Mouse (Mus musculus): ENCODE results near the gene Tmsb15b1.
"Not testable (repeated sequence)": the region's sequence is repeated elsewhere in the genome, so short reads cannot be mapped to it uniquely, and the experiment has no call there.

Tmsb15b1 gene

GRCm38 (mm10) chrX:136976424-136977084 is at the start of gene Tmsb15b1, which contains the start of gene Tmsb15l:
Gene Tmsb15b1, minus strand, starts transcription at chrX:136976874.
Gene Tmsb15l, minus strand, starts transcription at chrX:136976869.
- peak; percentile 80 for DNase-seq (ENCODE audit: low read depth)

DNA sequence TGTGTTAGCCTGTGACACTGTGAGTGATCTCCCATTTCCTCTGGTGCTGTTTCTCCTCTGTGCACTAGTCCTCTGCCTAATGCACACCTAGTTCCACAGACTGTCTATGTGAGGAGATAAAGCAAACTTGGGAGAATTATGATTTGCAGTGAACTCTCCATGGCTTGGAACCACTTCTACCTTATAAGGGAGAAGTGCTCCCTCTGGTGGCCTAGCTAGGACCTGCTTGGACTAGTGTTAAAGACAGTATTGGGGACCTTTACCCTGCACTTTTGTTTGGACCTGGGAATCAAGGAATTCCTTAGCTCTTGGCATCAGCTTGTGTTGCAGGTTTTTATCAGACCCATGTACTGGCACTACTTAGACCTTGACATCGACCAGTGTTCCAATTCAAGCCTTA is 42.6 kb upstream of the Tmsb15b1 start:
- DNase-seq (ENCODE audit: low read depth): peak; percentile 74

GRCm38 (mm10) chrX:137017668-137018067 is 41.0 kb upstream of the Tmsb15b1 start:
- DNase-seq (ENCODE audit: low read depth): no peak

DNA sequence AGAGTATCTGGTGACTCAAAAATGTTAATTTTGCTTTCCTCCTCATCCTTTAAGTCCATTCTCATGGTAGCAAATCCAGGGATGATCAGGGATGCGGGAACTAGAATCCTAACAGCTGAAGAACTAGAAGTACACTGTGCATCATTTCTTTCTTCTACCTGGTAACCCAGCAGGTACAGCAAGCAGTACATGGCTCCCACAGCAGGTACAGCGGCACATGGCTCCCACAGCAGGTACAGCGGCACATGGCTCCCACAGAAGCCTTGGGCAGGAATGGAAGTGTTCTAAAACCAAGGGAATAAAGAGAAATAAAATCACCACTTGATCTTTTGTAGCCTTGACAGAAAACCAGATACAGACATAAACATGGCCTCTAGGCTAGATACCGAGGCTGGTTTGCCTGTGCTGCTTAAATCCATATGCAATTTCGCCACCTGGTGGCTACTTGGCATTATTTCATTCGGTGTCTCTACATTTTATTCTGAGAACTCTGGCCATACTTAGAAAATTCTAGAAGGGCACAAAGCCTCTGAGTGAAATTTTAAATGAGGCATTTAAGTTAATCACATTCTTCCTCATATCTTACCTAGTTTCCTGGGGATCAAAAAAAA is 38.5 kb upstream of the Tmsb15b1 start:
- peak; percentile 78 for DNase-seq (ENCODE audit: low read depth)

GRCm38 (mm10) chrX:136996256-136996655 is 19.6 kb upstream of the Tmsb15b1 start:
- DNase-seq (ENCODE audit: low read depth): no peak

- DNase-seq (ENCODE audit: low read depth): no peak
Measured at GRCm38 (mm10) chrX:136993641-136994040, 17.0 kb upstream of the Tmsb15b1 start.

DNA sequence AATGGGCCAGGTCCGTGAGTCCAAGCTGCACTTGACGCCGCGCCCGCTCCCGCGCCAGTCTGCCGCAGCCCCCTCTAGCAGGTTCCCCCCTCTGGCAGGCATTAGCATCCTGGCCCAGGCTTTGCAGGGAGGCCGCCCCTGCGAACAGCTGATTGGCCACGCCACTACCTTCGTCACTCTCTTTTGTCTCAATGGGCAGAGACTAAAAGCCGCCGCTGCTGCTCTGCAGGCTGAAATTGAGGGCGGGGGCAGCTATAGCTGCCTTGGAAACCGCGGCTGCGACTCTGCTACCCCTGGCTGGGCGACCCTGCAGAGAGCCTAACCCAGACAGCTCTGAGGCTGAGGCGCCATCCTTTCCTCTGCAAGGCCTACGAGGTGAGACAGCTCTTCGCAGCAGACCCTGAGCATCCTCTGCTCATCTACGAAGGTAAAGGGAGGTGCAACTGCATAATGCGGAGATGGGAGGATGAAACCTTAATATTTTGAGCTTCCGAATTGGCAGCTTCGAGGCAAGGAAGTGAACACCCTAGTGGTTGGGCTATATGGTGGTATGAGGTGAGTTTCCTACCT is 16.4 kb upstream of the Tmsb15b1 start, which contains the start of gene Zcchc18:
Gene Zcchc18, plus strand, starts transcription at position 178 of the 570 bp plus-strand sequence.
- peak; percentile 54 for DNase-seq (ENCODE audit: low read depth)

- DNase-seq (ENCODE audit: low read depth): peak; percentile 43
Measured at GRCm38 (mm10) chrX:136992191-136992965, 15.7 kb upstream of the Tmsb15b1 start.

DNA sequence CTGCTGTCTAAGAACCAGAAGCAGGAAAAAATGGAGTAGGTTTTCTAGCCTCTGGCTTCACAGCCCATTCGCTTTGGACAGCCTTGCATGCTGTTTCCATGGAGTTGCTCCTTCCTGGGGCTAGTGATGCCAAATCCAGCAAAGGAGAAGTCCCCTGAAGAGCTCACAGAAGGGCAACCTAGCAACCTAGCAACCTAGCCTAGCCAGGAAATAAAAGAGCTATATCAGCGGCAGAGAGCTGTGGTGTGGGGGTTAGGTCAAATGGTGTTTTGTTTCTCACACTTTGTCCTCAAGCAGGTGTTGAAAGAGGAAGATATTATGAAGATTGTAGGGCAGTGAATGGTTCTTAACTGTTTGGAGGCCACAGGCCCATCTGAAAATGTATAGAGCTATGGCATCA is 14.6 kb upstream of the Tmsb15b1 start:
- DNase-seq (ENCODE audit: low read depth): no peak

DNA sequence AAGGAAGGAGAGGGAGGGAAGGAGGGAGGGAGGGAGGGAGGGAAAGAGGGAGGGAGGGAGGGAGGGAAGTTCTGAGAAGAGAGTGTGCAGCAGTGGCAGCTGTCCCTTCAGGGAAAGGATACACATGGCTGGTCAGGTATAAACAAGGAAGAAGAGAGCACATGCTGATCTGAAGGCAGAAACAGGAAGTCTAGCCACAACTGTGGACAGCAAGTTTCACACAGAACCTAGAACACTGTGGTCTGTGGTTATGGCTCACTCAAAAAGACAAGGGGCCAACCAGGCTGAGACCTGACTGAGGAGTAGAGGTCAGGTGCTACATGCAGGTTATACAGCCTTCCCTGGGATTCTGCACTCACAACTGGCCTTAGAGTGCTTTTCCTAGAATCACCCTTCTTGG is 9.4 kb upstream of the Tmsb15b1 start:
- DNase-seq (ENCODE audit: low read depth): peak; percentile 6

DNA sequence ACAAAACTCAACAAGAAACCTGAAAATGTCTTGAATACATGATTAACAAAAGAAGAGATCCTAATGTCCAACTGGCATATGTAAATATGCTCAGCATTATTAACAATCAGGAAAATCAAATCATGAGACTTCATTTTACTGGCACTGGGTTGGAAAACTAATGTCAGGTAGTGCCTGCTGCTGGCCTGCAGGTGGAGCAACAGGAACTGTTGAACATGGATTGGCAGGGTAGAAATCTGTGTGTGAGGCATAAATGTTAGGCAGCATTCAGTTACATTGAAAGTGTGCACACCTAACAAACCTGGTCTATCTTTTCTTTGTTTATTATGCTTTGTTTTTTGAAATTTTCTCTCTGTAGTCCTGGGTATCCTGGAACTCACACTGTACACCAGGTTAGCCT is 1.9 kb upstream of the Tmsb15b1 start:
- DNase-seq (ENCODE audit: low read depth): peak; percentile 30

DNA sequence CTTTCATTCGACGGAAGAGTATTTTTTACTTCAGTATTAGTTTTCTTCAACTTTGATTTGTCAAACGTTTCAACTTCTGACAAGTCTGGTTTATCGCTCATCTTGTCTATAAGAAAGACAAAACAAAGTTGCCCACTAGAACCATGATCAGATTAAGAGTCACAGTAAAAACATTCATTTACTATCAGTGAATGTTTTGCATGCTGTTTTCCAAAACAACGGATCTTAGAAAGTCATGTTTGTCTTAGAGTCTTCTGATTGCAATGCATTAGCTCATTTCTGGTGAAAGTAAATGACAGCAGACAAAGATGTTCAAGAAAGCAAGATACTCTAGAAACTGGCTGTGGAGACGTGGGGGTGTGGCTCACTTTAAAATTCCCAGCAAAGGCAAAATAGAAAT is 1.3 kb downstream of the Tmsb15b1 start, which contains the start of gene Tmsb15b2:
Gene Tmsb15b2, minus strand, starts transcription at position 101 of the 400 bp plus-strand sequence.
- DNase-seq (ENCODE audit: low read depth): not testable (repeated sequence)

DNA sequence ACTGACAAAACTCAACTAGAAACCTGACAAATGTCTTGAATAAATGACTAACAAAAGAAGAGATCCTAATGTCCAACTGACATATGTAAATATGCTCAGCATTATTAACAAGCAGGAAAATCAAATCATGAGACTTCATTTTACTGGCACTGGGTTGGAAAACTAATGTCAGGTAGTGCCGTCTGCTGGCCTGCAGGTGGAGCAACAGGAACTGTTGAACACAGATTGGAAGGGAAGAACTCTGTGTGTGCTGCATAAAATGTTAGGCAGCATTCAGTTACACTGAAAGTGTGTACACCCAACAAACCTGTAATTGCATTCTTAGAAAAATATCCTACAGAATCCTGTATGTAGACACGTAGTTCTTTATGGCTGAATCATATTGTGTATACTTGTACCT is 17.0 kb downstream of the Tmsb15b1 start:
- DNase-seq (ENCODE audit: low read depth): peak; percentile 18

- DNase-seq (ENCODE audit: low read depth): not testable (repeated sequence)
Measured at GRCm38 (mm10) chrX:136958300-136958699, 18.4 kb downstream of the Tmsb15b1 start.

- DNase-seq (ENCODE audit: low read depth): not testable (repeated sequence)
Measured at GRCm38 (mm10) chrX:136957583-136958279, 18.9 kb downstream of the Tmsb15b1 start.

- no peak for DNase-seq (ENCODE audit: low read depth)
Measured at GRCm38 (mm10) chrX:136937985-136938384, 38.7 kb downstream of the Tmsb15b1 start.

DNA sequence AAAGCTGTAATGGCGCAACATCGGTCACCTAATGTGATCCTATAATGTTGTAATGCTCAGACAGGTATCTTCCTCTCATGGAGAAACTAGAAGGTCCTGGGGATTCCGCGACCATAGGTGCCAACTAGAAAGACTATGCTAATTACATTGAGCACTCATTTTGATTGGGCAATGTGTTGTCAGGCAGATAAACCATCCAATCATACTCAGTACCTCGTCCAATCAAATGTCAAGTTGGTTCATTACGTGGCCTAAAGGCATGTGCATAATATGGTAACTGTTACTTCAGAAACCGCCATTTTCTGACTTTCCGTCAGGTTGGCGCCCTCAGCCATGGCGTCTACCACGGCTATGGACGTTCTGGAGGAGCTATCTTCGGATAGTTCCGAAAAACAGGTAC is 49.6 kb downstream of the Tmsb15b1 start, which contains the start of gene H2bfm:
Gene H2bfm, plus strand, starts transcription at position 295 of the 400 bp plus-strand sequence.
- peak; percentile 51 for DNase-seq (ENCODE audit: low read depth)

- DNase-seq (ENCODE audit: low read depth): no peak
Measured at GRCm38 (mm10) chrX:136925863-136926262, 50.8 kb downstream of the Tmsb15b1 start.

Data from naive thymus-derived CD4-positive, alpha-beta T cell, adult 2 months (primary cell).